Mouse (Mus musculus): ENCODE results near the gene Zfp775. TPM values are rescaled to one million over a fixed set of nuclear protein-coding genes. Genes with fewer than 3 reads are reported as not detected.

Zfp775 gene
- polyA plus RNA-seq, 1 experiment from 2014 or later, result 17.2 TPM

DNA sequence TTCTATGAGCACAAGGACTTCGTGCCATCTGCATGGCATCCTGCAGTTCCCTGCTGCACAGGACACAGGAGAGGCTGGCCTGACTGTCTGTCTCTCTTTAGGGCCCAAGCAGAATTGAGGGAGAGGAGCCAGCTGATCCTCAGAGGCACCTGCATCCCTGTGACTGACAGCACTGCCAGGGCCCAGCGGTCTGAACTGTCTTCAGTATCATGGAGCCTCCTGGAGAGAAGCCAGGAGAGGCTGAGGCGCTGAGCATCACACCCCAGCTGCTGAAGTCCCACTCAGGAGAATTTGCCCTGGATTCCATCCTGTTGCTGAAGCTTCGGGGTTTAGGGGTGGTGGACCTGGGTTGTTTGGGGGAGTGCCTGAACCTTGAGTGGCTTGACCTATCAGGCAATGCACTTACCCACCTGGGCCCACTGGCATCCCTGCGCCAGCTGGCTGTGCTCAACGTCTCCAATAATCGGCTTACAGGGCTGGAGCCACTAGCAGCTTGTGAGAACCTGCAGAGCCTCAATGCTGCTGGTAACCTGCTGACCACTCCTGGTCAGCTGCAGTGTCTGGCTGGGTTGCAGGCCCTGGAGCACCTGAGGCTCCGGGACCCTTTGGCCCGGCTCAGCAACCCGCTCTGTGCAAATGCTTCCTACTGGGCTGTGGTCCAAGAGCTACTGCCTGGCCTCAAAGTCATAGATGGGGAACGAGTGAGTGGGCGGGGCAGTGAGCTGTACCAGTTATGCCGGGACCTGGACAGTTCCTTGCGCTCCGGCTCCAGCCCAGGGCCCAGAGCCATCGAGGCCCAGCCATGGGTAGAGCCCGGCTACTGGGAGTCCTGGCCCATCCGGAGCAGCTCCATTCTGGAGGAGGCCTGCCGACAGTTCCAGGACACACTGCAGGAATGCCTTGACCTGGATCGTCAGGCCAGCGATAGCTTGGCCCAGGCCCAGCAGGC lies 33.6 kb upstream of the Zfp775 start:
- peak; percentile 37 for ATAC-seq
- Histone ChIP-seq H3K4me3 (replicated peaks; ENCODE audit: low read length) (no peak overlapping the region), H3K27ac (ENCODE audit: low read length) (no peak overlapping the region), H3K9me3 (ENCODE audit: control insufficient read depth, low read length) (no peaks in the 10 kb centered on the region), H3K36me3 (ENCODE audit: control insufficient read depth, insufficient read depth) (no peaks in the 10 kb centered on the region), H3K9ac (replicated peaks; ENCODE audit: low read depth, low read length) (no peak overlapping the region), H3K4me2 (ENCODE audit: low read length) (no peak overlapping the region), H3K27me3 (replicated peaks; ENCODE audit: control insufficient read depth, insufficient read depth, low read length) (no peaks in the 10 kb centered on the region), H3K4me1 (replicated peaks; ENCODE audit: control insufficient read depth, insufficient read depth, low read length) (peaks cover 5% of the 10 kb centered on the region)
- 73% methylated on average over 21 of the region's 21 CpGs for WGBS

DNA sequence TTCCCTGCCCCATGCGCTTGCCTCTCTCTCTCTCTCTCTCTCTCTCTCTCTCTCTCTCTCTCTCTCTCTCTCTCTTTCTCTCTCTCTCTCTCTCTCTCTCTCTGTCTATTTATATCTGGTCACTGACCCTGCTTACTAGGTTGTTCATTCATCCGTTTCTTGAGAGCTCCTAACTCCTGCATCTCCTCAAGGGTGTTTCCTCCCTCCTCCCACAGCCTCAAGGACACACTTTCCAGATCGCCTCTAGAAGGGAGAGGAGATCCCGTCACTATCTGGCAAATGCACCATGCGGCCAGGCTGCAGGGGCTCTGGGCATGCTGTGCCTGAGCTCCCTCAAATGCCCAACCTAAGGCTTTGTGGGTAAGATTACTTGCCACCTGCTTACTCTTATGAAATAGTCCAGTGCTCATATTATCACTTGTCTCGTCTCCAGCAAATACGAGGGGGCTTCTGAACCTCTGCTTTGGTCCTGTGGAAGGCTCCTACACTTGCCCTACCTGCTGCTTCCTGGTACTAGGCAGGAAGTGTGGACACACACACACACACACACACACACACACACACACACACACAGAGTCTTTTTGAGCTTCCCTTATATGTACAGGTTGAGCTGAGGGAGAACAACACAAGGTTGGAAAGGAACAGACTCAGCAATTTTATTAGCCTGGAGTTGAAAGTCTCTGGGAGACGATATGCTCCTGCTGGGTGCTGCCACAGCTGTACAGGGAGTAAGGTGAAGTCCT lies 32.6 kb upstream of the Zfp775 start:
- H3K9ac ChIP-seq (replicated peaks; ENCODE audit: low read depth, low read length), result no peak overlapping the region
- no peaks in the 10 kb centered on the region for H3K36me3 ChIP-seq (ENCODE audit: control insufficient read depth, insufficient read depth)
- peaks cover 5% of the 10 kb centered on the region for H3K4me1 ChIP-seq (replicated peaks; ENCODE audit: control insufficient read depth, insufficient read depth, low read length)
- no peak overlapping the region for H3K4me2 ChIP-seq (ENCODE audit: low read length)
- no peaks in the 10 kb centered on the region for H3K27me3 ChIP-seq (replicated peaks; ENCODE audit: control insufficient read depth, insufficient read depth, low read length)
- ATAC-seq, result no peak
- H3K9me3 ChIP-seq (ENCODE audit: control insufficient read depth, low read length), result no peaks in the 10 kb centered on the region
- no peak overlapping the region for H3K4me3 ChIP-seq (replicated peaks; ENCODE audit: low read length)
- 83% methylated on average over 8 of the region's 8 CpGs for WGBS
- no peak overlapping the region for H3K27ac ChIP-seq (ENCODE audit: low read length)

DNA sequence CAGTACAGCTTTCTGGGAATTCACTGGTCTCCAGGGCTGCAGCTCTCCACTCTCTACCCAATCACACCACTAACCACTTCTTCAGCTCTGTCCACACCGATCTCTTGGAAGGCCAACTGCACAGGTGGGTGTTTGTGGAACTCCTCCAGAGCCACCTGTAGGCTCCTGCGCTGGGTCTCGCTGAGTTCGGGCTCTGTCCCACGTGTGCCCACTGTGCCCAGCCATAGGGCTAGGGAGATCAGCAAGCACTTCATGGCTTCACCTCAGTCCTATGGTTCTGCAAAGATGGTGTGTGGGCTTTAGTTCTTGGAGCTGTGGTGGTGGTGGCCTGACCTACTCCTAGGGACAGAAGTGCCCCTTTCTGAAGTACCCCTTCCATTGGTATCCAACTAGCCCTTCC lies 29.8 kb upstream of the Zfp775 start:
- ATAC-seq, result no peak
- Histone ChIP-seq H3K4me3 (replicated peaks; ENCODE audit: low read length) (no peak overlapping the region), H3K27ac (ENCODE audit: low read length) (no peak overlapping the region), H3K36me3 (ENCODE audit: control insufficient read depth, insufficient read depth) (no peaks in the 10 kb centered on the region), H3K27me3 (replicated peaks; ENCODE audit: control insufficient read depth, insufficient read depth, low read length) (no peaks in the 10 kb centered on the region), H3K4me1 (replicated peaks; ENCODE audit: control insufficient read depth, insufficient read depth, low read length) (peaks cover 5% of the 10 kb centered on the region), H3K4me2 (ENCODE audit: low read length) (no peak overlapping the region), H3K9me3 (ENCODE audit: control insufficient read depth, low read length) (no peaks in the 10 kb centered on the region), H3K9ac (replicated peaks; ENCODE audit: low read depth, low read length) (no peak overlapping the region)
- 95% methylated on average over 5 of the region's 5 CpGs for WGBS

DNA sequence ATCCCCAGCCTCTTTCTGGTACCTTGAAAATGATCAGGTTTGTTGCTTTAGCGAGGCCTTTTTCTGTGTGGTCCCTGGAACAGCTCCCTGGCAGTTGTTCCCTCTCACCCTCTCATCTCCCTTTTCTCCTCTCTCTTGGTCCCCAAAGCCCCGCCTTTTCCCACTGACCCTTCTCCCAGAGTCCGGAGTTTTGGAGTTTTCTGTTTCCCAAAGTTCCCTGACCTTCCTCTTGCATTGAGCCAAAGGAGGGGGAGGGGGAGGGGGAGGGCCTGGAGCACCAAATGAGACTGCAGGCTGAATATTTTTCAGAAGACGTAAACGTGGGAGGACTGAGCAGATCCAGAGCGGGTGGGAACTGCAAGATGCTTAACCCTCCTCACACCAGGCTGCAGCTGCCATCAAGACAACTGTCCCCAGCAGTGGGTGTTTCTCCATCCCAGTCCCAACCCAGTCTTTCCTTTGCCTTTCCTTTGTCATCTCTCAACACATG lies 29.2 kb upstream of the Zfp775 start, which contains the start of gene Rarres2:
Gene Rarres2, minus strand, starts transcription at position 218 of the 490 bp plus-strand sequence.
- Histone ChIP-seq H3K4me1 (replicated peaks; ENCODE audit: control insufficient read depth, insufficient read depth, low read length) (peaks cover 5% of the 10 kb centered on the region), H3K4me2 (ENCODE audit: low read length) (no peak within 1 kb of the TSS), H3K9me3 (ENCODE audit: control insufficient read depth, low read length) (no peaks in the 10 kb centered on the region), H3K27ac (ENCODE audit: low read length) (no peak within 1 kb of the TSS), H3K4me3 (replicated peaks; ENCODE audit: low read length) (no peak within 1 kb of the TSS), H3K27me3 (replicated peaks; ENCODE audit: control insufficient read depth, insufficient read depth, low read length) (no peaks in the 10 kb centered on the region), H3K36me3 (ENCODE audit: control insufficient read depth, insufficient read depth) (no peaks in the 10 kb centered on the region), H3K9ac (replicated peaks; ENCODE audit: low read depth, low read length) (no peak within 1 kb of the TSS)
- no peak for ATAC-seq
- WGBS, result 33% methylated on average over 6 of the region's 6 CpGs

DNA sequence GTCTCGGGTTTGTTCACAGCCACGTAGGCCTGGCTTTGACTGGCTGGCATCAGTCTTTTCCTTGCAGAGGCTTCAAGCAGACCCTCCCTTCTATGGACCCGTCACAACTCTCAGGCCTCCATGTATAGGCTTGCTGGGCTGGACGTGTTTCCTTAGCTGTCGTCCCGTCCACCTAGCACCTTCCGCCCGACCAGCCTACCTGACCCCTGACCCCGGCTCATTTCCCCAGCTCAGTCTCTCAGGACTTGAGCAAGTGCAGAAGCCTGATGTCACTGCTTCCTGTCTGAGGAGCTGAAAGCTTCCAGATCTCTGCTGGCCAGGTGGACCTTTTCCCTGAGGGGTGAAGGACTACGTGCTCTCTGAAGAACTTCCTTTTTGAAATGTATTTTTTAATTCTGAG lies 28.6 kb upstream of the Zfp775 start:
- Histone ChIP-seq H3K4me2 (ENCODE audit: low read length) (no peak overlapping the region), H3K9ac (replicated peaks; ENCODE audit: low read depth, low read length) (no peak overlapping the region), H3K36me3 (ENCODE audit: control insufficient read depth, insufficient read depth) (no peaks in the 10 kb centered on the region), H3K27me3 (replicated peaks; ENCODE audit: control insufficient read depth, insufficient read depth, low read length) (no peaks in the 10 kb centered on the region), H3K4me1 (replicated peaks; ENCODE audit: control insufficient read depth, insufficient read depth, low read length) (no peaks in the 10 kb centered on the region), H3K27ac (ENCODE audit: low read length) (no peak overlapping the region), H3K9me3 (ENCODE audit: control insufficient read depth, low read length) (no peaks in the 10 kb centered on the region), H3K4me3 (replicated peaks; ENCODE audit: low read length) (no peak overlapping the region)
- no peak for ATAC-seq
- 82% methylated on average over 10 of the region's 10 CpGs for WGBS

DNA sequence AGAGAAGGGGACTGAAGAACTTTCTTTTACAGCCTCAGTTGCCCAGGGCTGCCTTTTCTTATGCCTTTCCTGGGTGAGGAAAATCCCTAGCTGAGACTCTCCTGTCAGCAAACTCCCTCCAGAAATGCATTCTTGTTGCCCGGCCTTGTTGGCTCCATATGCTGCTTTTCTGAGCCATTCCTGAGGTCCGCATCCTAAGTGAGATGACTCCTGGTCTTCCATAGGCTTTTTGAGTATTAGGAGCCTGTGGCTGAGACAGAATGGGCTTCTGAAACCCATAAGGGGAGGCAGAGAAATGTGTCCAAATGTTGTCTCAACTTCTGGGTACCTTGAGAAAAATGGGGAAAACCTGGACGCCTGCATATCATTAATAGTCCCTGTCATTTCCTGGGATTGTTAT lies 27.9 kb upstream of the Zfp775 start:
- H3K4me3 ChIP-seq (replicated peaks; ENCODE audit: low read length), result no peak overlapping the region
- no peaks in the 10 kb centered on the region for H3K4me1 ChIP-seq (replicated peaks; ENCODE audit: control insufficient read depth, insufficient read depth, low read length)
- H3K4me2 ChIP-seq (ENCODE audit: low read length), result no peak overlapping the region
- no peak for ATAC-seq
- H3K9ac ChIP-seq (replicated peaks; ENCODE audit: low read depth, low read length), result no peak overlapping the region
- H3K27me3 ChIP-seq (replicated peaks; ENCODE audit: control insufficient read depth, insufficient read depth, low read length), result no peaks in the 10 kb centered on the region
- H3K27ac ChIP-seq (ENCODE audit: low read length), result no peak overlapping the region
- no peaks in the 10 kb centered on the region for H3K9me3 ChIP-seq (ENCODE audit: control insufficient read depth, low read length)
- 82% methylated on average over 3 of the region's 3 CpGs for WGBS
- no peaks in the 10 kb centered on the region for H3K36me3 ChIP-seq (ENCODE audit: control insufficient read depth, insufficient read depth)

DNA sequence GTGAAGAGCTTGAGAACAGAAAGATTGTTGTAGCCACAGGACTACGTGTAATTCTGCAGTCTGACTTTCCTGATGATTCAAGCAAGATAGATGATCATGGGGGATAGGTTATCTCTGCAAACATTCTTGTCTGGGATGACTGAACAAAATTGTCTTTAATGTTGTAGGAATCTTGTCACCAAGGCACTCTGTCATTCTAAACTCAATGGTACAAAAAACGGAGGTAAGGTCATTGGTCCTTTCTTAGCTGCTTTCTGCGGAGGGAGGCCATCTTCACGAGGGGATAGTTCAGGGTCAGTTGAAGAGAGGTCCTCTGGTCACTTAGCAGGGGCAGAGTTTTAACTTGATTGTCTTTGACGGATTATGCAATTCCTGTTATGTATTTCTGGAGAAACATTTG lies 23.1 kb upstream of the Zfp775 start:
- Histone ChIP-seq H3K9me3 (ENCODE audit: control insufficient read depth, low read length) (no peaks in the 10 kb centered on the region), H3K27me3 (replicated peaks; ENCODE audit: control insufficient read depth, insufficient read depth, low read length) (no peaks in the 10 kb centered on the region), H3K4me3 (replicated peaks; ENCODE audit: low read length) (no peak overlapping the region), H3K27ac (ENCODE audit: low read length) (no peak overlapping the region), H3K4me2 (ENCODE audit: low read length) (no peak overlapping the region), H3K9ac (replicated peaks; ENCODE audit: low read depth, low read length) (no peak overlapping the region), H3K4me1 (replicated peaks; ENCODE audit: control insufficient read depth, insufficient read depth, low read length) (no peaks in the 10 kb centered on the region), H3K36me3 (ENCODE audit: control insufficient read depth, insufficient read depth) (no peaks in the 10 kb centered on the region)
- 77% methylated on average over 5 of the region's 5 CpGs for WGBS
- no peak for ATAC-seq

DNA sequence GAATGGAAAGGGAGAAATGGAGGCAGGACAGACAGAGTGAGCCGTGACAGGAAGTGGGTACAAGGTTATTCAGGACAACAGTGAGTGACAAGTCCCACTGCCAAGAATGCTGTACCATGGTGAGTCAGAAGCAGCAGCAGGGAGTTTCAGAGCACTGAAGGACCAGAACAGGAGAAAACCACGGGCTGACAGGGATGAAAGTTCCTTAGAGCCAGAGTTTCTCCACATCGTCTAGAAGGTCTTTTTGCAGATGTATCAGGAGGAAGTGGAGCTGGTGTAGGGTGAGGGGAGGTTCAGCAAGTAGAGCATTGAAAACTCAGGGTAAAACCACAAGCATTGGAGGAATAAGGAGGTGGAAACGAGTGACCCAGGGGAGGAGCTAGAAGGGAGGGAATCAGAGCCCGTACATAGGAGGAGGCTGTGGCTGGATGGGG lies 22.6 kb upstream of the Zfp775 start:
- H3K4me2 ChIP-seq (ENCODE audit: low read length), result no peak overlapping the region
- ATAC-seq, result no peak

DNA sequence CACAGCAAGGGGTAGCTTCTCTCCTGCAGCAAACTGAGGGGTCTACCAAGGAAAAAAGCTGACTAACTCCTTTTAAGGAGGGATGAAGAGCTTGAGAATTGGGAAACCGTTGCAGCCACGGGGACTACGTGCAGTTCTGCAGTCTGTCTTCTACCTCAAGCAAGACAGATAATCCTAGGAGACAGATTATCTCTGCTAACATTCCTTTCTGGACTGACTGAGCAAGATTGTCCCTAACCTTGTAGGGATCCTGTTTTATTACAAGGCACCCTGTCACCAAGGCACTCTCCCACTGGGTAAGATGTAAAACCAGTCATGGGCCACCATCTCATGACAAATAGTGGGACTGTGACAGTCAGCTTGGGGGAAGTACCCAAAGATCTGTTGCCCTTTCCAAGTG lies 20.6 kb upstream of the Zfp775 start:
- no peaks in the 10 kb centered on the region for H3K9me3 ChIP-seq (ENCODE audit: control insufficient read depth, low read length)
- ATAC-seq, result no peak
- H3K4me2 ChIP-seq (ENCODE audit: low read length), result no peak overlapping the region
- no peak overlapping the region for H3K4me3 ChIP-seq (replicated peaks; ENCODE audit: low read length)
- 41% methylated on average over 3 of the region's 3 CpGs for WGBS
- no peak overlapping the region for H3K9ac ChIP-seq (replicated peaks; ENCODE audit: low read depth, low read length)
- H3K4me1 ChIP-seq (replicated peaks; ENCODE audit: control insufficient read depth, insufficient read depth, low read length), result no peaks in the 10 kb centered on the region
- no peaks in the 10 kb centered on the region for H3K36me3 ChIP-seq (ENCODE audit: control insufficient read depth, insufficient read depth)
- no peaks in the 10 kb centered on the region for H3K27me3 ChIP-seq (replicated peaks; ENCODE audit: control insufficient read depth, insufficient read depth, low read length)
- no peak overlapping the region for H3K27ac ChIP-seq (ENCODE audit: low read length)

More for the DNA sequence above, 22.6 kb upstream of the Zfp775 start:
- Histone ChIP-seq H3K27ac (ENCODE audit: low read length) (no peak overlapping the region), H3K4me1 (replicated peaks; ENCODE audit: control insufficient read depth, insufficient read depth, low read length) (no peaks in the 10 kb centered on the region), H3K4me3 (replicated peaks; ENCODE audit: low read length) (no peak overlapping the region), H3K9me3 (ENCODE audit: control insufficient read depth, low read length) (no peaks in the 10 kb centered on the region), H3K36me3 (ENCODE audit: control insufficient read depth, insufficient read depth) (no peaks in the 10 kb centered on the region), H3K27me3 (replicated peaks; ENCODE audit: control insufficient read depth, insufficient read depth, low read length) (no peaks in the 10 kb centered on the region), H3K9ac (replicated peaks; ENCODE audit: low read depth, low read length) (no peak overlapping the region)
- WGBS, result 42% methylated on average over 5 of the region's 5 CpGs
